Mouse (Mus musculus) thymus, postnatal 0 days (tissue): Measurements from ENCODE around the gene Romo1. TPM values are rescaled to one million over a fixed set of nuclear protein-coding genes. Genes with fewer than 3 reads are reported as not detected.
"Not testable (repeated sequence)": the region's sequence is repeated elsewhere in the genome, so short reads cannot be mapped to it uniquely, and the experiment has no call there.

Experiments used
- DNase-seq: peaks from one replicate; pipeline ENCODE4 v3.0.0-alpha.2; 2015; ENCODE audit warnings: low spot score
- polyA plus RNA-seq: library from polyadenylated mRNA; unstranded; fragments of >200 nt; fragmentation: Nextera tagmentation; extraction: Ambion mirVana; gene quantifications from 2 replicates; pipeline ENCODE4 v1.2.1, GENCODE M21; 2015

Gene Romo1
- polyA plus RNA-seq, 1 experiment from 2014 or later, result 490 TPM

GRCm38 (mm10) chr2:156179046-156179795 lies 35.4 kb downstream of the Romo1 start:
- peak; percentile 93 for DNase-seq

GRCm38 (mm10) chr2:156179796-156180093 lies 35.9 kb downstream of the Romo1 start:
- no peak for DNase-seq

- peak; percentile 100 for DNase-seq
Observed at GRCm38 (mm10) chr2:156180094-156180821, 36.4 kb downstream of the Romo1 start, which contains the start of gene Rbm39. Rbm39 (minus strand) TSS chr2:156180238.

GRCm38 (mm10) chr2:156180824-156181590 lies 37.2 kb downstream of the Romo1 start:
- DNase-seq, result no peak

- no peak for DNase-seq
Observed at GRCm38 (mm10) chr2:156181592-156181991, 37.8 kb downstream of the Romo1 start.

- not testable (repeated sequence) for DNase-seq
Observed at GRCm38 (mm10) chr2:156189241-156189640, 45.4 kb downstream of the Romo1 start.

GRCm38 (mm10) chr2:156190004-156190896 lies 46.4 kb downstream of the Romo1 start:
- peak; percentile 82 for DNase-seq

GRCm38 (mm10) chr2:156191540-156191939 lies 47.7 kb downstream of the Romo1 start:
- no peak for DNase-seq

GRCm38 (mm10) chr2:156192068-156192467 lies 48.2 kb downstream of the Romo1 start:
- no peak for DNase-seq

GRCm38 (mm10) chr2:156193066-156193862 lies 49.4 kb downstream of the Romo1 start:
- no peak for DNase-seq

GRCm38 (mm10) chr2:156194571-156194970 lies 50.7 kb downstream of the Romo1 start:
- no peak for DNase-seq

Other genes with a start within 250 kb of the Romo1 start
- 56.9 and 58.2 TPM in 2 replicates for gene Uqcc1, start 213.7 kb upstream of the Romo1 start, polyA plus RNA-seq
- gene Gm15557, start 203.3 kb upstream of the Romo1 start, polyA plus RNA-seq, result not detected in 2 replicates
- 0.22 and 0.25 TPM in 2 replicates for gene Gdf5, start 198.7 kb upstream of the Romo1 start, polyA plus RNA-seq
- gene Cep250, start 187.6 kb upstream of the Romo1 start, polyA plus RNA-seq, result 16.6 and 23.4 TPM in 2 replicates
- 2.1 TPM in 2 replicates for gene 6430550D23Rik, start 136.1 kb upstream of the Romo1 start, polyA plus RNA-seq
- gene Ergic3, start 136.0 kb upstream of the Romo1 start, polyA plus RNA-seq, result 175 and 186 TPM in 2 replicates
- 0.04 and 0.07 TPM in 2 replicates for gene Fer1l4, start 91.1 kb upstream of the Romo1 start, polyA plus RNA-seq
- 0.90 and 0.98 TPM in 2 replicates for gene Spag4, start 78.9 kb upstream of the Romo1 start, polyA plus RNA-seq
- gene Cpne1, start 32.1 kb upstream of the Romo1 start, polyA plus RNA-seq, result 65.0 and 76.9 TPM in 2 replicates
- gene Rbm12, start 32.1 kb upstream of the Romo1 start, polyA plus RNA-seq, result 22.0 and 22.8 TPM in 2 replicates
- gene Gm28036, start 16.9 kb upstream of the Romo1 start, polyA plus RNA-seq, result 13.8 and 14.9 TPM in 2 replicates
- 51.4 and 51.5 TPM in 2 replicates for gene Nfs1, start 147 bp downstream of the Romo1 start, polyA plus RNA-seq
- gene Rbm39, start 36.2 kb downstream of the Romo1 start, polyA plus RNA-seq, result 783 and 898 TPM in 2 replicates
- gene Phf20, start 52.4 kb downstream of the Romo1 start, polyA plus RNA-seq, result 56.7 and 62.7 TPM in 2 replicates
- gene Cnbd2, start 168.3 kb downstream of the Romo1 start, polyA plus RNA-seq, result 10.3 and 12.2 TPM in 2 replicates
- 176 and 184 TPM in 2 replicates for gene Scand1, start 168.7 kb downstream of the Romo1 start, polyA plus RNA-seq